Mouse (Mus musculus) fibroblast of lung, adult 2 months (primary cell): Measurements from ENCODE around the gene Elp5.
"Not testable (repeated sequence)": the region's sequence is repeated elsewhere in the genome, so short reads cannot be mapped to it uniquely, and the experiment has no call there.

Experiments
- DNase-seq: peaks from one replicate; pipeline ENCODE4 v3.0.0-alpha.2; 2011; ENCODE audit warnings: low read depth

Elp5 gene

GRCm38 (mm10) chr11:69956218-69956617 lies 26.1 kb downstream of the Elp5 start:
- DNase-seq = no peak

DNA sequence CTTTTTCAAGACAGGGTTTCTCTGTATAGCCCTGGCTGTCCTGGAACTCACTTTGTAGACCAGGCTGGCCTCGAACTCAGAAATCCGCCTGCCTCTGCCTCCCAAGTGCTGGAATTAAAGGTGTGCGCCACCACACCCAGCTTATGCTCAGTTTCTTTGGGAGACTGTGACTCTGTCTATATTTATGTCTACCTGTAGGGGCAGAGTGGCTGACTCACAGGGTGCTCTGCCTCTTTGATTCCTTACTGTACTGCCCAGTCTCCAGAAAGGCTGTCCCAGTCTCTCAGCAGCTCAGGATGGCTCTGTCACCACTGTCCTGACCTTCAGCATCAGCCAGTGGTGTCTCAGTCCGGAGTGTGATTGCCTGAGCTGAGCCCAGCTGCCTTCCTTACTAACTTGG lies 26.7 kb downstream of the Elp5 start:
- not testable (repeated sequence) for DNase-seq

DNA sequence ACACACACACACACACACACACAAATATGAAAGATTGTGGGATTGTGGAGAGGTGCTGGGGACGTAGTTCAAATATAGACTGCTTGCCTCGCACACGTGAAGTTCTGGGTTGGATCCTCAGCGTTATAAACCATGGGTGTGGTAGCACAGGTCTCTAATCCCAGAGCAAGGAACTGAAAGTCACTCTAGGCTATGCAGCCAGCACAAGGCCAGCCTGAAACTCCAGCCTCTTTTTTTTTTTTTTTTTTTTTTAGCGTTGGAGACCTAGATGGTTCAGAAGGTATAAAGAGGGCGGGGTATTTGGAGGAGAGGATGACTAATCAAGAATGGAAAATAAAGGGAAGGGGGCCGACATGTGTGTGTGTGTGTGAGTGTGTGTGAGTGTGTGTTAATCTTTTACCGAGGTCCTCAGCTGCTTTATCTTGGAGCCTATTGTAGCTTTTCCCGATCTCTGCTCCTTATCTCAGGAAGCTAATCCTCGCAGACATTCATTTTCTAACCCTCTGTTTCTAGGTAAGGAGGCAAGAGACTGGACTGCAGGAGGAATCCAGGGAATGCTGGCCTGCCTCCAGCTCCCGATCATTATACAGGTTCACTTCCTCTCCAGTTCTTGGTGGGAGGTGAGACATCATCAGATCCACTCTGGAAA lies 28.9 kb downstream of the Elp5 start:
- no peak for DNase-seq

DNA sequence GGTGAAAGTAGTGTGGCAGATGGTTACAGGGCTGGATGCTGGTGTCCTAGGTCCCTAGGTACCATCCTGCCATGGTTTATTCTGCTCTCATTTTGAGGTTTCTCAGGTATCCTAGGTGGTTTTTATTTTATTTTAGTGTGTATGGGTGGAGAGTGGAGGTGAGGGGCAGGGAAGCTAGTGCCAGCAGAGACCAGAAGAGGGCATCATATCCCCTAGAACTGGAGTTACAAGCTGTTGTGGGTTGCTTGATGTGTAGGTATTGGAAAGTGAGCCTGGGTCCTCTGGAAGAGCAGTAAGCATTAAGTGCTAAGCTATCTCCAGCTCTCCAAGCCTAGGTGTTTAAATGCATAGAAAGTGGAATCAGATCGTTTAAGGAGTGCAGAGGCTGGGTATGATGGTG lies 30.0 kb downstream of the Elp5 start:
- DNase-seq = no peak

DNA sequence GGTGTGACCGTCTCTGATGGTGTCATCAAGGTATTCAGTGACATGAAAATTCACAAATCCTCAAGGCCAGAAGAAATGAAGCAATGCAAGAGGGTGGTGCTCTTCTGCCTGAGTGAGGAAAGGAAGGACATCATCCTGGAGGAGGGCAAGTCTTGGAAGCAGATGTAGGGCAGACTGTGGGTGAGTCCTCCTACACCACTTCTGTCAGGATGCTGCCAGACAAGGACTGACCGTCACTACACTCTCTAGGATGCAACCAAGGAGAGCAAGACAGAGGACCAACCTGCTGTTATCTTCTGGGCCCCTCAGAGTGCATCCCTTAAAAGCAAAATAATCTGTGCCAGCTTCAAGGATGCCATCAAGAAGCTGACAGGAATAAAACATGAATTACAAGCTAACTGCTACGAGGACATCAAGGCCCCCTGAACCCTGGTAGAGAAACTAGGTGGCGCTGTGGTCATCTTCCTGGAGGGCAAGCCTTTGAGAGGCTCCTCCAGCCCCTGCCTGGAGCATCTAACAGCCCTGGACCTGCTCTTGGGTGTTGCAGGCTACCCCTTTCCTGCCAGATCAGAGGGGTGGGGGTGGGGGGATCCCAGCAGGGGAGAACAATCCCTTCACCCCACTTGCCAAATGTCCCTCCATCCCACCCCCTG lies 31.4 kb downstream of the Elp5 start:
- DNase-seq = no peak

GRCm38 (mm10) chr11:69948763-69949150 lies 33.6 kb downstream of the Elp5 start:
- DNase-seq = peak; percentile 38

DNA sequence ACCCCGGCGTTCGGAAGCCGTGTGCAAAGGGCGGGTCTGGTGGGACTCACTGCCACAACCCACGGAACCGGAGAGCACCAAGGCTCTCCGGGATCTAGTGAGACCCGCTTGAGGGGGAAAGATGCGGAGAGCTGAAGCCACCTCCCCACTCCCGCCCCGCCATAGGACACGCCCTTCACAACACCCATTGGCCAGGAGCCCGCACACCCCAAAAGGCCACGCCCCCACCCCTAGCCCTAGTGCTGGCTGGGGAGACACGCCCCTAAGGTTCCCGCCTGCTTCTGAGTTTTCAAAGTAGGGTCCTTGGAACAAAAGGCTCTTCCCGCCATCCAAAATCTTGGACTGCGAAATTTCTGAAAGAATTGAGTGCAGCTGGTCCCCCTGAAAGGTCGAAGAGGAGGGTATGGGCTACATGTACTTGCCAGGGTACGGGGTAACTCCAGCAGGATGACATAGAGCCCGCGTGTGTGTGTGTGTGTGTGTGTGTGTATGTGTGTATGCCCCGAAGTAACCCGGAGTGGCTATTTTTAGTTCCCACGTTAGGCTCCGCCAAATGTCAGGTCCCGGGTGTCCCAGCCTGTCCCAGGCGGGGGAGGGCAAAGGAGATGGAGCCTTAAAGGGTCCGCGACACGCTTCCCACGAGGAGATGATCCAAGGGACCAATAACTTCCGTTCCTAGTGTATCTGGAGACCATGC lies 34.1 kb downstream of the Elp5 start, which contains the start of gene Slc2a4:
Gene Slc2a4, minus strand, starts transcription at position 123 of the 697 bp plus-strand sequence.
- no peak for DNase-seq

GRCm38 (mm10) chr11:69947337-69948065 lies 34.8 kb downstream of the Elp5 start:
- DNase-seq = no peak

- no peak for DNase-seq
Observed at GRCm38 (mm10) chr11:69945997-69946891, 36.1 kb downstream of the Elp5 start.

- DNase-seq = no peak
Observed at GRCm38 (mm10) chr11:69945216-69945615, 37.1 kb downstream of the Elp5 start.

DNA sequence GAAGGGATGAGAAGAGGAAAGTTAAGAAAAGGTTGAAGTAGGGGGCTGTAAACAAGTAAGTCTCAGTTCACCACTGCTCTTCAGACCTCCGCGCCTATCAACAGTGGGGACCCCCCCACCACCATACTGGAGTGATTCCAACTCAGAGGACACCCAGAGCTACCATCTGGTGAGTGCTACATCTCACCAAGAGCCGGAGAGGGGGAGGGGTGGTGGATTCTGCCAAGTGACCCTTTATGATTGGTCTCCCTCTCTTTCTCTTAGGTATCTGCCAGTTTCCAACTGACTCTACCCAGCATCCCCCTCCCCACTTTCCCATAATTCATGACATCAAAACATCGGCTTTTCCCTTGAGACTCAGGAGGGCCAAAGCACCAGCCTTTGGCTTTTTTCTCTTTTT lies 41.4 kb downstream of the Elp5 start:
- no peak for DNase-seq

GRCm38 (mm10) chr11:69939731-69940130 lies 42.6 kb downstream of the Elp5 start:
- no peak for DNase-seq

GRCm38 (mm10) chr11:69939181-69939580 lies 43.1 kb downstream of the Elp5 start:
- DNase-seq = no peak

DNA sequence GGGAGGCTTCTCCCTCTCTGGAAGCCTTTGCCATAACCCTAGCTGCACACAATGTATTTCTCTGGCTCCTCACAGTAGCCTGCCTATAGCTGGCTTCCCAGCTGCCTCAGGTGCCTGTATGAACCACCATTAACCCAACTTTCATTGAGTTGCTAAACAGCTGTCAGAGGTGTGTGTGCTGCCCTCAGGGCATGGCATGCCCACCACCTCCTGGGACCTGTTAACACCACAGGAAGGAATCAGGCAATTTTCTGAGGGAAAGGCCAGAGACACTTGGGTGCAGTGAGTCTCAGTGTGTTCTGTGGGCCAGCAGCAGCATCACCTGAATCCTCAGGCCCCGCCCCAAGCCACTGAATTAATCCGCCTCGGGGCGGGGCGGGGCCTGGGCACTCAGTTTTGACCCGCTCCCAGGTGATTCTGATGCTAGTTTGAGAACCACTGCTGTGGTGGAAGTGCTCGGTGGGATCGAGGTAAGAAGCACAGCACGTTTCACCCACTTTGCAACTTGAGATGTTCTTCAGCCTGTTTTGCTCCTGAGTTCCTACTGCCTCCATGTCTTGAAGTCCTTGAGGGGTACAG lies 43.8 kb downstream of the Elp5 start:
- no peak for DNase-seq

- no peak for DNase-seq
Observed at GRCm38 (mm10) chr11:69937834-69938233, 44.5 kb downstream of the Elp5 start.

- DNase-seq = no peak
Observed at GRCm38 (mm10) chr11:69937385-69937784, 44.9 kb downstream of the Elp5 start.

DNA sequence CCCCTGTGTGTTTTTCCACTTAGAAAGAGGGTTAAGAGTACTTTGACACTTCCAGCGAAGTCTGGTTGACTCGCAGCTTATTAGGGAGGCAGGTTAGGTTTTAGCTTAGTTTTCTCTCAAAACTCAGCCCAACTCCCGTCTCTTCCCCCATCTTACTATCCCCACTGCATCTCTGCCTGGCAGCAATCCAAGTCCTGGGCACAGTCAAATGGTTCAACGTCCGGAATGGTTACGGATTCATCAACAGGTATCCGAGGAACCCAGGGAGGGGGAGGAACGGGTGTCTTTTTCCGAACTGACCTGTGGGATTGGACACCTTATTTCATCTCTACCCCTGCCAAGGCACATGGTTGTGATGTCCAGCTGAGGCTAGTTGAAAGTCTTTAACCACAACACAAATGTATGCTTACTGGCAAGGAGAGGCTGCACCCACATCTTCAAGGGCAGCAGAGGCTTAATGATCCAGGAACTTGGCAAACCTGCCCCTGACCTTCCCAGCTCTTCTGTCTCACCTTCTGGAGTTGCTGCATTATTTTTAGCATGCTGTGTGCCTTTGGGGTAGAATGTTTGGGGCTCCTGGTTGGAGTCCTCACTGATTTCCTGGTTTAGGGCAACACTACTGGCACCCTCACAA lies 45.5 kb downstream of the Elp5 start:
- no peak for DNase-seq

DNA sequence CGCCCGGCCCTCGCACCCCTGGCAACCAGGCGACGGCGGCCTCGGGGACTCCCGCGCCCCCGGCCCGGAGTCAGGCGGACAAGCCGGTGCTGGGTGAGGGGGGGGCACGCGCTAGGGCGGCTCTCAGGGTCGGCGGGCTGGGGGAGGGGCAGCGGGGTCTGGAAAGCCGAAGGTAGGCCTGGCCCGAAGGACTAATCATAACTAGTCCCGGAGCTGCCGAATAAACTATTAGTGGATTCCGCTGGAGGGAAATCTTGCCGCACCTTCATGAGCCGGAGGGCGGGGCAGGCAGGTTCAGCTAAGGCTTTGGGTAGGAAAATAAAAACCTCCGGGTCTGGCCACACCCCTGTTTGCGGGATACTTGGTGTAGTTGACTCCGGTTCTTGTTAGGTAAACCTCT lies 46.2 kb downstream of the Elp5 start:
- no peak for DNase-seq

- DNase-seq = no peak
Observed at GRCm38 (mm10) chr11:69935137-69935879, 47.0 kb downstream of the Elp5 start, which contains the start of gene Ybx2. Ybx2 (plus strand) TSS chr11:69935796.

- no peak for DNase-seq
Observed at GRCm38 (mm10) chr11:69934681-69935080, 47.6 kb downstream of the Elp5 start.
